In genomic region chr3:32599328-32599727, GRCm38 (mm10) we compare ENCODE assay signal across 23 mouse cellular contexts. TPM values are rescaled to one million over a fixed set of nuclear protein-coding genes. Genes with fewer than 3 reads are reported as not detected.
A peak's percentile ranks its signal among the peaks of the same experiment; 100 is the strongest.
DNase-seq lines count a peak whose midpoint lies in the region; ATAC-seq and TF ChIP-seq lines count a peak whose summit lies in the region.
"Had no signal": no experiment of that assay in that cellular context is flagged by ENCODE, and none has a peak within 500 bp of the region (broad histone marks: within the 10 kb centered on the region; RNA-seq: fewer than 3 reads in every experiment).

No protein-coding gene starts in this region.

- H3K27ac ChIP-seq in liver, postnatal 0 days (ENCODE audit: low read depth), result no peak overlapping the region
- H3K27ac ChIP-seq in MEL (ENCODE audit: control insufficient read depth, low read depth, low read length), result peak overlapping the region; percentile 41
- H3K27ac ChIP-seq: embryonic facial prominence, embryonic 10.5 days; gastrocnemius, adult 2 months had no signal

- ATAC-seq in liver, postnatal 0 days, result no peak
- ATAC-seq in common myeloid progenitor, adult 5-6 weeks (replicated peaks; ENCODE audit: low read depth, poor library complexity, severe bottlenecking), result peak; percentile 31; the same call in 1 of the 2 replicates
- ATAC-seq in megakaryocyte progenitor cell, adult 5-6 weeks (replicated peaks; ENCODE audit: poor library complexity), result peak; percentile 65; the same call in 1 of the 2 replicates
- ATAC-seq: forebrain, embryonic 14.5 days; hindbrain, embryonic 16.5 days; inflammation-experienced regulatory T-cells, adult 6 months; Patski had no signal

- H3K4me1 ChIP-seq in liver, postnatal 0 days (ENCODE audit: insufficient read depth), result no peaks in the 10 kb centered on the region
- H3K4me1 ChIP-seq in MEL (ENCODE audit: control insufficient read depth in 1 of 2, insufficient read depth in 2 of 2, low read length in 2 of 2), result peaks cover 22 to 32% of the 10 kb centered on the region in 2 experiments
- H3K4me1 ChIP-seq: embryonic facial prominence, embryonic 10.5 days; heart, embryonic 12.5 days had no signal

- no peak for TF ChIP-seq POLR2A in MEL (IDR thresholded peaks at IDR 0.05; ENCODE audit: control insufficient read depth in 1 of 2, insufficient read depth in 1 of 2, low read depth in 1 of 2, low read length in 2 of 2, poor library complexity in 1 of 2)

- DNase-seq in liver (peak; percentile 9), MEL (ENCODE audit: low read depth, low spot score) (peak; percentile 88)
- no peak for DNase-seq in liver, postnatal 0 days
- no peak for DNase-seq in cerebellum, postnatal 14 days
- no peak for DNase-seq in right cerebral cortex, postnatal 36 days (ENCODE audit: low spot score in 2 of 2)
- no peak for DNase-seq in right cerebral cortex, postnatal 14 days
- DNase-seq: adrenal gland, postnatal 10 days; cerebellum, adult 11-12 months; cerebellum, adult 9-10 months; cerebellum, postnatal 36 days; gastrocnemius, adult 2 months; gastrocnemius, postnatal 36 days; heart, postnatal 36 days; kidney, adult 11 months had no signal

- no peaks in the 10 kb centered on the region for H3K27me3 ChIP-seq in liver, postnatal 0 days (ENCODE audit: insufficient read depth, low read length)
- no peaks in the 10 kb centered on the region for H3K27me3 ChIP-seq in MEL (ENCODE audit: control insufficient read depth in 1 of 2, insufficient read depth in 2 of 2, low read length in 2 of 2)
- H3K27me3 ChIP-seq: heart, embryonic 12.5 days had no signal

- no peak overlapping the region for H3K4me3 ChIP-seq in liver, postnatal 0 days (ENCODE audit: low read depth, low read length)
- H3K4me3 ChIP-seq in MEL (ENCODE audit: control insufficient read depth in 1 of 2, insufficient read depth in 1 of 2, low read depth in 2 of 2, low read length in 2 of 2), result no peak overlapping the region
- H3K4me3 ChIP-seq: embryonic facial prominence, embryonic 10.5 days; gastrocnemius, adult 2 months; heart, embryonic 12.5 days had no signal

- TF ChIP-seq RAD21 in MEL (IDR thresholded peaks at IDR 0.05; ENCODE audit: low read depth, low read length), result no peak

- H3K9me3 ChIP-seq in liver, postnatal 0 days (ENCODE audit: low read length), result no peaks in the 10 kb centered on the region
- H3K9me3 ChIP-seq in MEL (replicated peaks; ENCODE audit: insufficient read depth, low read length), result no peaks in the 10 kb centered on the region
- H3K9me3 ChIP-seq: embryonic facial prominence, embryonic 10.5 days; G1E had no signal

- H3K36me3 ChIP-seq in liver, postnatal 0 days (replicated peaks; ENCODE audit: insufficient read depth, low read length), result no peaks in the 10 kb centered on the region
- peaks cover 0 to 34% of the 10 kb centered on the region in 2 experiments; a peak in 2 of 4 replicates for H3K36me3 ChIP-seq in MEL (ENCODE audit: control insufficient read depth in 1 of 2, insufficient read depth in 2 of 2, low read length in 2 of 2)
- H3K36me3 ChIP-seq: G1E had no signal

- 43% methylated on average over 3 of the region's 3 CpGs for WGBS in liver, postnatal 0 days (ENCODE audit: insufficient replicate concordance)

- no peak overlapping the region for H3K9ac ChIP-seq in liver, postnatal 0 days (replicated peaks)
- no peak overlapping the region for H3K9ac ChIP-seq in MEL (ENCODE audit: control insufficient read depth, low read depth, low read length, poor library complexity, severe bottlenecking)
- H3K9ac ChIP-seq: heart, embryonic 12.5 days had no signal

- no peaks in the 10 kb centered on the region for H3K79me2 ChIP-seq in MEL (ENCODE audit: control insufficient read depth, insufficient read depth, low read length, poor library complexity)

- H3K4me2 ChIP-seq in liver, postnatal 0 days (ENCODE audit: low read depth, low read length), result no peak overlapping the region
- H3K4me2 ChIP-seq: heart, embryonic 12.5 days had no signal

- no peak for TF ChIP-seq CTCF in liver, postnatal 0 days (IDR thresholded peaks at IDR 0.05; ENCODE audit: low read depth)
- TF ChIP-seq CTCF in MEL (IDR thresholded peaks at IDR 0.05 in 2 of 3, conservative IDR thresholded peaks at IDR 0.05 in 1 of 3; ENCODE audit: control insufficient read depth in 1 of 3, insufficient read depth in 1 of 3, low read depth in 2 of 3, low read length in 3 of 3, poor library complexity in 1 of 3, severe bottlenecking in 1 of 3), result no peak

- TF ChIP-seq EP300 in liver, postnatal 0 days (IDR thresholded peaks at IDR 0.05; ENCODE audit: low read depth), result no peak
- peak; percentile 91 to 95 for TF ChIP-seq EP300 in MEL (IDR thresholded peaks at IDR 0.05; ENCODE audit: low read depth in 1 of 2, low read length in 2 of 2)

TF ChIP-seq in MEL, 35 proteins besides CTCF, POLR2A, EP300 and RAD21:
- TF ChIP-seq MEF2A (IDR thresholded peaks at IDR 0.05; ENCODE audit: extremely low read depth, insufficient replicate concordance, low read depth, low read length, poor library complexity, severe bottlenecking), result no peak
- TF ChIP-seq MAX (IDR thresholded peaks at IDR 0.05; ENCODE audit: low read length), result no peak
- TF ChIP-seq MXI1 (IDR thresholded peaks at IDR 0.05; ENCODE audit: low read depth, low read length), result peak; percentile 37; the same call in 1 of the 2 replicates
- TF ChIP-seq MYC (IDR thresholded peaks at IDR 0.05; ENCODE audit: low read depth, low read length), result peak; percentile 69
- TF ChIP-seq USF1 (IDR thresholded peaks at IDR 0.05; ENCODE audit: low read depth, low read length), result no peak
- TF ChIP-seq TAL1 (IDR thresholded peaks at IDR 0.05; ENCODE audit: low read length), result peak; percentile 73
- TF ChIP-seq JUND (IDR thresholded peaks at IDR 0.05; ENCODE audit: low read depth, low read length), result no peak
- no peak for TF ChIP-seq MAZ (IDR thresholded peaks at IDR 0.05; ENCODE audit: low read depth, low read length)
- TF ChIP-seq GATA1 (IDR thresholded peaks at IDR 0.05; ENCODE audit: low read depth, low read length), result peak; percentile 91
- peak; percentile 79 for TF ChIP-seq ETS1 (IDR thresholded peaks at IDR 0.05; ENCODE audit: low read depth, low read length)
- TF ChIP-seq E2F4 (IDR thresholded peaks at IDR 0.05; ENCODE audit: borderline replicate concordance, low read depth, low read length), result no peak
- peak; percentile 93 for TF ChIP-seq TCF12 (IDR thresholded peaks at IDR 0.05; ENCODE audit: low read depth, low read length)
- no peak for TF ChIP-seq UBTF (IDR thresholded peaks at IDR 0.05; ENCODE audit: borderline replicate concordance, insufficient read depth, low read depth, low read length)
- no peak for TF ChIP-seq HCFC1 (IDR thresholded peaks at IDR 0.05; ENCODE audit: low read depth, low read length)
- no peak for TF ChIP-seq POLR2AphosphoS5 (IDR thresholded peaks at IDR 0.05; ENCODE audit: borderline replicate concordance, low read depth, low read length)
- peak; percentile 65 for TF ChIP-seq SIN3A (IDR thresholded peaks at IDR 0.05; ENCODE audit: low read length)
- no peak for TF ChIP-seq SMC3 (IDR thresholded peaks at IDR 0.05; ENCODE audit: low read depth, low read length)
- TF ChIP-seq NELFE (IDR thresholded peaks at IDR 0.05; ENCODE audit: low read depth, low read length), result no peak
- TF ChIP-seq NRF1 (IDR thresholded peaks at IDR 0.05; ENCODE audit: insufficient read depth, low read depth, low read length, poor library complexity, severe bottlenecking), result no peak
- peak; percentile 69; the same call in 1 of the 2 replicates for TF ChIP-seq RCOR1 (IDR thresholded peaks at IDR 0.05; ENCODE audit: low read depth, low read length)
- TF ChIP-seq MYB (IDR thresholded peaks at IDR 0.05; ENCODE audit: low read depth, low read length), result peak; percentile 46; the same call in 1 of the 2 replicates
- no peak for TF ChIP-seq POLR2AphosphoS2 (IDR thresholded peaks at IDR 0.05; ENCODE audit: low read length)

RNA-seq across cellular contexts. Expression of gene Gnb4, which starts 17.1 kb away (rescaled TPM):
- 6.6 and 6.7 TPM in 2 replicates for polyA plus RNA-seq in liver, postnatal 0 days (2015; fragmentation: Nextera tagmentation; extraction: Ambion mirVana)
- total RNA-seq in MEL (2012; rRNA removed), result 61.2 and 62.4 TPM in 2 replicates
- 10 to 100 TPM in 1 of 2 experiments, not detected in 1; 49.5 TPM for polyA plus RNA-seq in MEL (2012; ENCODE audit: insufficient read depth in 1 of 2, insufficient read length in 2 of 2, low read depth in 1 of 2, low replicate concordance in 2 of 2, missing spikeins in 1 of 2)
- total RNA-seq in common myeloid progenitor, adult 5-6 weeks (2017), result 28.6 and 32.8 TPM in 2 replicates
- total RNA-seq in megakaryocyte progenitor cell, adult 5-6 weeks (2015), result 2.1 and 8.3 TPM in 2 replicates
- total RNA-seq in megakaryocyte progenitor cell, adult 5-6 weeks (2017), result 3.0 and 13.7 TPM in 2 replicates

Comparison
In these comparisons a context has a peak if more than half of its experiments do, and no peak if none do; other contexts are left out.
1. DNase-seq: peak in liver (single experiment) and MEL (single experiment); none in liver, postnatal 0 days (single experiment), cerebellum, postnatal 14 days (0 of 2), right cerebral cortex, postnatal 36 days (0 of 2) and right cerebral cortex, postnatal 14 days (single experiment).